Mouse (Mus musculus) regulatory T cell (primary cell): Measurements from ENCODE around the gene Hmg20a.
"Not testable (repeated sequence)": the region's sequence is repeated elsewhere in the genome, so short reads cannot be mapped to it uniquely, and the experiment has no call there.

ENCODE experiments used
- in situ Hi-C: fragments of 300-600 bp; cut with MboI, MseI; formaldehyde crosslinking; loops from one replicate; pipeline ENCODE4 v1.15.1; 2025; ENCODE audit warnings: high pct_unique_total_duplicates

Gene Hmg20a

DNA sequence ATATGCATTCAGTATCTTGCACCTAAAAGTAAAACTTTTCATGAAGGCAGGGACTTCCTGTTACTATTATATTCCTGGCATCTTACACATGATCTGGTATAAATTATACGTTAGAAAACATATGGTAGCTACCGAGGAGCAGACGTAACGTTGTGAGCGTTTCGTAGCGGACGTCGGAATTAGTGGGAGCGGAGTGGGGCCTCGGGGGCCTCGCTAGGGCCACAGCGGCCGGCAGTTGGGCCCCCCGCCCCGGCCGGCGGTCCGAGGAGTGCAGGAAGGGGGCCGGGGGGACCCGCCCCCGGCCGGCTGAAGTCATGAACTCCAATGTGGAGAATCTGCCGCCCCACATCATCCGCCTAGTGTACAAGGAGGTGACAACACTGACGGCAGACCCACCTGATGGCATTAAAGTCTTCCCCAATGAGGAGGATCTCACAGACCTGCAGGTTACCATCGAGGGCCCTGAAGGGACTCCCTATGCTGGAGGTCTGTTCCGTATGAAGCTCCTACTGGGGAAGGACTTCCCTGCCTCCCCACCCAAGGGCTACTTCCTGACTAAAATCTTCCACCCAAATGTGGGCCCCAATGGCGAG is 19.0 kb downstream of the Hmg20a start:
- in situ Hi-C loops, result not testable (repeated sequence)

- in situ Hi-C loops, result no loop called here
Observed at GRCm38 (mm10) chr9:56439699-56440098, 21.3 kb downstream of the Hmg20a start.

DNA sequence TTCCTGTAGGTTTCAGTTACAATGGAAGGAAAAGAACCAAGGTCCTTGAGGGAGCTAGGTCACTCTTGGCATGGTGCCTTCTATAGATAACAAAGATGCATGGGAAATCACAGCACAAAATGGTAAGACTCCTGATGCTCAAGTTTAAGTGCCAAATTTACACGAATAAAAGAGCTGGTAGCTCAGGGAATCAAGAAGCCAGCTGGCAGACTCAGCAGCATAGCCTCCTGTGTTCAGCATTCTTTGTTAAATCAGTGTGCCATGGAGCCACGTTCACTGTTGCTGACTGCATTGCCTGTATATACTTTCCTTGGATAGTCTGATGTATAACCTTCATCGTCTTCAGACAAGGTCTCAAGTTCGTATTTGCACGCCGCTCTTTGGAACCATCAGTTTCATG is 33.2 kb downstream of the Hmg20a start:
- in situ Hi-C loops, result no loop called here

DNA sequence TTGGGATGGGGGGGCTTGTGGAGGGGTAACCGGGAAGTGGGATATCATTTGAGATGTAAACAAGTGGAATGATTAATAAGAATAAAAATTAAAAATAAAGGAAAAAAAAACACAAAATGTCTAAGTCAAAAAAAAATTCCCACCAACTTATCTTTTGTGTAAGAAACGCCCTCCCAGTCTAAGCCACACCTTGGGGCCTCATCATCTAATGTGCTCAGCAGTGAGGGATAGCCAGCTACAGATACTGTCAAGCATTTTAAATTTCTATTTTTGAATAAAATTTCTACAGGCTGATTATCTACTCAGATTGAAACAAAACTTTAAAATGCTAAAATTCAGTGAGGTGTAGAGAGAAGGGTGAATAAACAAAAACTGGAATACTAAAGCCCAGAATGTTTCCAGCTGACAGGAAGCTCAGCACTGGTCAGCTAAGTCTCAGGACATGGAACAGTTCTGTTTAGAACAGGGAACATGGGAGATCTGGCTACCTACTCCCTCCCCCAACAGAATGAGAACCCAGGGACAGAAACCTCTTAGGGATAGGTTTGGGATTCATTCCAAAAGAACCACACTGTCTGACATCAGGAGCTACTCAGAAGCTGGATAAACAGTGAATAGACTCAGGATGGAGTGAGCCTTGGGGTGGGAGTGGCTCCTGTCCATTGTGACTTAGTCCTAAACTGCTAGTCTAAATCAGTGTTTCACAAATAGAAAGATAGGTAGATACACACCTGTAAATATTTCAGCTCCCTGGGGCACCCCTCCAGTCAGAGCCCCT is 34.8 kb downstream of the Hmg20a start:
- in situ Hi-C loops, result no loop called here

GRCm38 (mm10) chr9:56456426-56456825 is 38.0 kb downstream of the Hmg20a start:
- in situ Hi-C loops, result no loop called here

DNA sequence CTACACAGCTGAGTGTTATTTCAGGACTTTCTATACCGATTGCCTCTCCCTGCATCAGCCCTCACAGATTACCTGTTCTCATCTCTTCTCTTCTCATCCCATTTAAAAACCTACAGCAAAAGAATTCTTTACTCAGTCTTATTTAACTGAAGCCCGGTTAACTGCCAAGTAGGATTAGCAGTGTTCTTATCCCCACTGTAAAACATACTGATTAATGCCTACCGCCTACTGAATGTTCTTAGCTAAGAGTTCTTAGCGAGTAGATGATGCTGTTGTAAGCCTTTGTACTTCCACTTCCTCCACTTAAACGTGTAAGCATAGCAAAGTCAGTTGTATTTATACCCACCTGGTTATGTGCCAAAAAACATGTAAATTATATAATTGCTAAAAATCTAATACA is 42.6 kb downstream of the Hmg20a start:
- in situ Hi-C loops, result no loop called here

DNA sequence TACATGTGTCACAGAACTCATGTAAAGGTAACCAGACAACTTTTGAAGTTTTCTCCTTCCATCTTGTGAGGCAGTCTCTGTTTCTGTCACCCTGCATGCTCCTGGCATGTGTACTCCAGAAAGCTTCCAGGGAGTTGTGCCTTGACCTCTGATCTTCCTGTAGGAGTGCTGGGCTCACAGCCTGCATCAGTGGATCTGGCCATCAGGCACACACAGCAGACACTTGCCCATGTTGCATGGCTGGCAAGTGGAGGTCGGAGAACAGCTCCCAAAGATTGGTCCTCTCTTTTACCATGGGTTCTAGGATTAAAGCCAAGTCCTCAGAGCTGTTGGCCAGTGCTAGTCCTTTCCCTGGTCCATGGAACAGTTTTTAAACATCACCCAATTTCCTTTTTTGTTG is 44.2 kb downstream of the Hmg20a start:
- in situ Hi-C loops, result no loop called here

DNA sequence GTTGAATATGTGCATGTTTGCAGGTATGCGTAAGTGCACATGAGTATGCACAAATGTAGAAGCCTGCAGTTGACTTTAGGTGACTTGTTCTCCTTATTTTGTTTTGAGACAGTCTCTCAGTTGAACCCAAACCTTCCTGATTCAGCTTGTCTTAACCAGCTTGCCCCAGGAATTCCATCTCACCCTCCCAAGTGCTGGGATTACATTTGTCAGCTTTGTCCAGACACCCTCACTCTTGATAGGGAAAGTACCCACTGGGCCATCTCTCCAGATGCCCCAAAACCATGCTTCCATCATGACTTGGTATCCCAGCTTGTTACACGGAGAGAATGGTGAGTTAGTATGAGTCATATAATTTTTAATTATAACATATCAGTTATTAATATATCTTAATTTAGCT is 44.6 kb downstream of the Hmg20a start:
- in situ Hi-C loops, result no loop called here

DNA sequence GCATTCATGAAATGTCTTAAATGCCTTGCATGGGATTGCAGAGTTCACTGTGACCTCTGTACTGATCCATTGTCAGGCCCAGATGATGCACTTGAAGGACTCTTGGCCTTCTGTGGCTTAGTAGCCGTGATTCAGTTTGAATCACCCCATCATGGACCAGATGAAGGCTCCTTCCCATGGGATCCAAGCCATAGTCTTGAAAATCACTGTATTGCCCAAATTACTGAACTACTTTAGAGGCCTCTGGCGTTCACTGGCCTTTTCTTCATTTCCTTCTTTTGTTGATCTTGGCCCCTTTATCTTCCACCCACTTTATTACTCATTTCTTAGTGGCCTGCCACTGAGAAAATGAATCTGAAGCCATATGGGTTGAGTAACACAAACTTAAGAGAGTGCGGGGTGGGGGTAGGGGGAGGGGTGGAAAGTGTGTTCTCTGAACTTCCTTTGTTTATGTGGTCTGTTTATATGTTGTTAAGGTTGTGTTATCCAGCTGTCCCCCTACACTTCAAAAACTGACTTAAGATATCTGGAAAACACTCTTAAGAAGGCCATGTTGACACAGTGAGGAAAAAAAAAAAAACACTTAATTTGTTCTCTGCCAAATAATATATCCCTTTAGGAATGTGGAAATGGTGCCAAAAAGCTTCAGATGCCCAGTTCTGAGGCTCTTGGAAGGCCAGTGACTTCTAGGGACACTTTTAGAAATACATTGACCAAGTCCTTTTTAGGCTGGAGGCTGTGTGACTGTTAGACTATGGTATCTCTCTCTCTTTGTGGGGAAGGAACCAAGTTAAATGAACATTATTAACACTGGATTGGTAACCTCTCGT is 45.5 kb downstream of the Hmg20a start:
- in situ Hi-C loops, result no loop called here

DNA sequence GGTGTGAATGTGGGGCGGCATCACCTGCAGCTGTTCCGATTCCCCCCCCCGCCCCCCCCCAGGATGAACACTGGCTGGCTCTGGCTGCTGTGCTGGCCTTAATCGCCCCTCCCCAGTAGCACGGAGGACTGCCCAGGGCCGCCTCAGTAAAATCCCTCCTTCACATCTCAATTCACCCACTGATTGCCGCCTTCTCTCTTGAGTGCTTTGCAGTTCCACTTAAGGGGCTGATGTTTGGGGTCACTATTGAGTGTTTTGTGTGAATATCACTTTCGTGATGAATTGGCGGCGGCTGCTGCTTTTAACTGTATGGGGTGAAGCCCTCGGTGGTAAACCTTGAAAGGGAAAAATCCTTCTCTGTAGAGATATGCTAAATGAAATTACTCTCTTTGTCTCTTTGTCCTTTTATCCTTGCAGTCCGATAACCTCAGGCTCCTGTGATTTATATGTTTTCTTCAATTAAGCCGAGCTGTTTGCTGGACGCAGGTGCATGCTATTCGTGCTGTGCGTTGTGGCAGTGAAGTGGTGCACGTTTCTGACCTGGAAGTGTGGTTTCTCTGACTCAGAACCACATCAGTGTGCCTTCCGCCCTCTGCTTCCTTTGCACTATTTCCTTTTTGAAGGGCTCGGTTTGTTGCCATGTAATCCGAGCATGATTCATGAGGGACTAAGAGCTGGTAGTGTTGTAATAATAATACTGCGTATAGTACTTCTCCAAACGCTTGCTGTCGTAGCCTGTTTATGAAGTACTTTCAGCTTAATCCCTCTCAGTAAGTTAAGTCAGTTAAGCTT is 46.6 kb downstream of the Hmg20a start:
- in situ Hi-C loops, result loop anchor here (5.0 kb wide), 1 partner anchor 48 kb away; the partner anchor contains the start of genes Hmg20a and Peak1

GRCm38 (mm10) chr9:56466251-56466650 is 47.8 kb downstream of the Hmg20a start:
- in situ Hi-C loops, result loop anchor here (5.0 kb wide), 1 partner anchor 49 kb away; the partner anchor contains the start of genes Hmg20a and Peak1

GRCm38 (mm10) chr9:56469656-56470055 is 51.2 kb downstream of the Hmg20a start:
- in situ Hi-C loops, result loop anchor here (5.0 kb wide), 1 partner anchor 52 kb away; the partner anchor contains the start of genes Hmg20a and Peak1

DNA sequence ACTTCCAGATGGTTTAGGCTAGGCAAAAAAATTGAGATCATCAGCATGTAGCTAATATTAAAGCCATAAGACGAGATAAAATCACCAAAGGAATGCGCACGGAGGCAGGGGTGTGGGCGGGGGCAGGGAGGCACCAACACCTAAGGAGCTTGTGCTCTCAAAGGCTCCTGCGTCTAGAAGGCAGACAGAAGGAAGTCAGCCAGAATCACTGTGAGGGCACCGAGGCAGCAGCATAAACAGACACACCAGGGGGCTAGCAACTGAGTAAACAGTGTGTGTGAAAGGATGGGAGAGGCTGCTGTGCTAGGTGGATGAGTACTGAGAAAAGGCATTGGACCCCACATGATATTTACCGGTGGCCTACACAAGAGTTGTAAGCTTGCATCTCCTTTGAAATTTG is 51.9 kb downstream of the Hmg20a start:
- in situ Hi-C loops, result no loop called here

DNA sequence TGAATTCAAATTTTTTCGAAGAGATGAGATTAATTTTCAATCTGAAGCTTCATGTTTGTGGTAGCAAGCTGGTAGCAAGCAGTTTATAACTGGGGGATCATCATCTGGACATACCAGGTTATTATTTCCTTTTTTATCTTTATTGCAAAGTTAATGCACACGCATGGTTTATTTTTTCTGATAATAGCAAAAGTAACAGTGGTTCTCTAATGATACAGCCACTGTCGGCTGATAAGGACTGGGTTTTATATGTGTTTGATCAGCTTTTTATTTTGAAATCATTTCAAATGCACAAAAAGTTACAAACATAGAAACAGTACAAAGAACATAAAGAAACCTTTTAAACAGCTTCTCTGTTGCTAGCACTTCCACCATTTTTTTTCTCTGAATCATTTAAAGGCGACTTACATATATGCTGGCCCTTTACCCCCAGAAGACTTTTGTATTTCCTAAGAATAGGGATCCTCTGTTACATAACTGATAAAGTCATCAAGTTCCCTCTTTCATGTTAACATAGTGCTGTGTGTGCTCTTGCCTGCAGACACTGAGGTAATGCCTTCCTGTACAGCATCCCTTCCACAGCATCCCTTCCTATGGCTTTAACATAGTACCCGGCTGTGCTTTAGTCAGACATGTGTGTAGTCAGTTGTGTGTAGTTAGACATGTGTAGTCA is 60.7 kb downstream of the Hmg20a start:
- in situ Hi-C loops, result no loop called here

DNA sequence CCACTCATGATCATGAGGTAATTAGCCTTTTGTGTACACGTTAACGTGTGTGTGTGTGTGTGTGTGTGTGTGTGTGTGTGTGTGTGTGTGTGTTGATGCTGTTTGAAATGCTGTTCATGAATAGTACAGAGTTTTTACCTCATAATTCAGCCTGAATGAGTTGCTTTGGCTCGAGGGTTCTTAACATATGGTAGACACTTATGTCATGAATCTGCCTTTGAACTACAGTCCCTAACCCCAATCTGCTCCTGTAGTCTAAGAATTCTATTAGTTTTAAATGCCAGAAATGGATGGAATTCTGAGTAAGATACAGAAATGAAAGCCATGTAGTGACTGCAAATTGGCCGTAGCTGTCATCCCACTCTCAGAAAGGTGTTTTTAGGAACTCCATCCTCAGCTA is 64.2 kb downstream of the Hmg20a start:
- in situ Hi-C loops, result no loop called here

DNA sequence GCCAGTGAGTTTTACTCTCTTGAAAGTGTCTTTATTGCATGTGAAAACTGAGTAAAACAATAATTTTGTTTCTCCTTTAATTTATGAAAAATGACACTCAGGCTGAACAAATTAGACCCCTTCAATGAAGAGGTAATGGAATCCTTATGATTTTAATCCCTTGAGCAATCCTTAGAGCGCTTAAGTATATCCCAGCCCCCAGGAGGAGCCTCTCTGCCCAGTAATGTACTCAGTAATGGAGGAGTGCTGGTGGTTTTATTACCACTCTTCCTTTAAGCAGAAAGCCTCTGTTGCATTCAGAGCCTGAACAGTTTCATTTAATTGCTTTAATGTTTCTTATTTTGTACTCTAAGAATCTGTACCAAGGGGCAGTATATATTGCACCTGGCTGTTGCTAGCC is 67.0 kb downstream of the Hmg20a start:
- in situ Hi-C loops, result no loop called here

GRCm38 (mm10) chr9:56486158-56486557 is 67.7 kb downstream of the Hmg20a start:
- in situ Hi-C loops, result no loop called here

GRCm38 (mm10) chr9:56487651-56488050 is 69.2 kb downstream of the Hmg20a start:
- in situ Hi-C loops, result no loop called here

- in situ Hi-C loops, result no loop called here
Observed at GRCm38 (mm10) chr9:56492391-56492790, 74.0 kb downstream of the Hmg20a start.

- in situ Hi-C loops, result no loop called here
Observed at GRCm38 (mm10) chr9:56492916-56493315, 74.5 kb downstream of the Hmg20a start.

- in situ Hi-C loops, result no loop called here
Observed at GRCm38 (mm10) chr9:56495088-56495487, 76.7 kb downstream of the Hmg20a start.
